9 mouse cellular contexts compared by ENCODE assay signal in genomic region chr12:45171927-45172642, GRCm38 (mm10).
DNase-seq lines count a peak whose midpoint lies in the region; ATAC-seq and TF ChIP-seq lines count a peak whose summit lies in the region.
"Had no signal": no experiment of that assay in that cellular context is flagged by ENCODE, and none has a peak within 500 bp of the region (broad histone marks: within the 10 kb centered on the region; RNA-seq: fewer than 3 reads in every experiment).

No protein-coding gene starts in this region.

- peak; percentile 87; the same call in 1 of the 2 replicates for ATAC-seq in cerebellum, adult (ENCODE audit: insufficient number of reproducible peaks, low FRiP score, low TSS enrichment)
- ATAC-seq in granulocyte monocyte progenitor cell, adult 5-6 weeks (replicated peaks; ENCODE audit: poor library complexity, severe bottlenecking), result peak; percentile 93
- ATAC-seq in kidney, embryonic 14.5 days (ENCODE audit: low FRiP score, low TSS enrichment), result peak; percentile 82
- ATAC-seq in limb, embryonic 12.5 days (ENCODE audit: insufficient number of reproducible peaks, insufficient read depth, low FRiP score, low TSS enrichment, low read depth), result 0 out of 2 replicates have a peak, but pooled peaks have one; percentile 42
- peak; percentile 76 for ATAC-seq in midbrain, postnatal 0 days (ENCODE audit: low FRiP score)

- H3K27me3 ChIP-seq in kidney, embryonic 14.5 days (ENCODE audit: control insufficient read depth, insufficient read depth, low read length), result no peaks in the 10 kb centered on the region
- no peaks in the 10 kb centered on the region for H3K27me3 ChIP-seq in limb, embryonic 12.5 days
- no peaks in the 10 kb centered on the region for H3K27me3 ChIP-seq in midbrain, postnatal 0 days (ENCODE audit: insufficient read depth, low read length)

- H3K27ac ChIP-seq in kidney, embryonic 14.5 days (ENCODE audit: low read depth, low read length), result no peak overlapping the region
- H3K27ac ChIP-seq in limb, embryonic 12.5 days, result no peak overlapping the region
- H3K27ac ChIP-seq in midbrain, postnatal 0 days (ENCODE audit: low read depth, low read length), result no peak overlapping the region

- no peak overlapping the region for H3K4me3 ChIP-seq in kidney, embryonic 14.5 days (ENCODE audit: low read length)
- no peak overlapping the region for H3K4me3 ChIP-seq in limb, embryonic 12.5 days (replicated peaks)
- H3K4me3 ChIP-seq in midbrain, postnatal 0 days (ENCODE audit: low read depth, low read length), result no peak overlapping the region
- H3K4me3 ChIP-seq: myocyte had no signal

- no peaks in the 10 kb centered on the region for H3K36me3 ChIP-seq in kidney, embryonic 14.5 days (ENCODE audit: control insufficient read depth, insufficient read depth, low read length)
- H3K36me3 ChIP-seq in limb, embryonic 12.5 days, result no peaks in the 10 kb centered on the region
- H3K36me3 ChIP-seq in midbrain, postnatal 0 days (ENCODE audit: insufficient read depth, low read length), result no peaks in the 10 kb centered on the region

- H3K4me1 ChIP-seq in kidney, embryonic 14.5 days (ENCODE audit: control insufficient read depth, insufficient read depth, low read length), result no peaks in the 10 kb centered on the region
- no peaks in the 10 kb centered on the region for H3K4me1 ChIP-seq in limb, embryonic 12.5 days (replicated peaks)
- no peaks in the 10 kb centered on the region for H3K4me1 ChIP-seq in midbrain, postnatal 0 days (ENCODE audit: insufficient read depth, low read length)

- TF ChIP-seq CTCF in midbrain, postnatal 0 days (IDR thresholded peaks at IDR 0.05), result peak; percentile 92

- no peak overlapping the region for H3K4me2 ChIP-seq in kidney, embryonic 14.5 days (replicated peaks; ENCODE audit: low read depth, low read length)
- no peak overlapping the region for H3K4me2 ChIP-seq in limb, embryonic 12.5 days
- H3K4me2 ChIP-seq in midbrain, postnatal 0 days (ENCODE audit: low read depth, low read length, poor library complexity, severe bottlenecking), result no peak overlapping the region

- 38% methylated on average over 8 of the region's 8 CpGs for WGBS in kidney, embryonic 14.5 days
- WGBS in limb, embryonic 12.5 days, result 40% methylated on average over 8 of the region's 8 CpGs
- WGBS in midbrain, postnatal 0 days, result 39% methylated on average over 8 of the region's 8 CpGs

- H3K9ac ChIP-seq in kidney, embryonic 14.5 days (ENCODE audit: low read depth, low read length), result no peak overlapping the region
- H3K9ac ChIP-seq in limb, embryonic 12.5 days (replicated peaks), result no peak overlapping the region
- no peak overlapping the region for H3K9ac ChIP-seq in midbrain, postnatal 0 days (replicated peaks; ENCODE audit: low read length, poor library complexity, severe bottlenecking)

- no peaks in the 10 kb centered on the region for H3K9me3 ChIP-seq in kidney, embryonic 14.5 days (ENCODE audit: control insufficient read depth, low read length)
- H3K9me3 ChIP-seq in limb, embryonic 12.5 days, result no peaks in the 10 kb centered on the region
- H3K9me3 ChIP-seq in midbrain, postnatal 0 days (ENCODE audit: low read length), result no peaks in the 10 kb centered on the region

- no peak for DNase-seq in cerebellum, adult 11-12 months
- DNase-seq in embryo, embryonic 11 days, result peak; percentile 85
- DNase-seq in midbrain, postnatal 0 days (ENCODE audit: low spot score), result peak; percentile 93
- DNase-seq in telencephalon, adult 2 months (ENCODE audit: low read depth, low spot score), result peak; percentile 72

Comparison
In these comparisons a context has a peak if more than half of its experiments do, and no peak if none do; other contexts are left out.
1. ATAC-seq: peak in every context shown above with its lines; median percentile 93 in granulocyte monocyte progenitor cell, adult 5-6 weeks; 87 in cerebellum, adult; 82 in kidney, embryonic 14.5 days; 76 in midbrain, postnatal 0 days; 42 in limb, embryonic 12.5 days.